Mouse (Mus musculus) limb, embryonic 12.5 days (tissue): ENCODE measurements around the gene Ankk1. TPM values are rescaled to one million over a fixed set of nuclear protein-coding genes. Genes with fewer than 3 reads are reported as not detected.

Experiments used
- ATAC-seq: fragments of 200-750 bp; cut with Nextera tagmentation; 2 replicates; pipeline ENCODE4 v1.8.0; 2017; ENCODE audit warnings: low read depth, moderate TSS enrichment; ENCODE audit not compliant: insufficient number of reproducible peaks, insufficient read depth, low FRiP score, low TSS enrichment
- H3K27ac ChIP-seq: fragments of 300-500 bp; sonication (generic); 2 replicates; pipeline ENCODE4 v1.5.1; 2016; ENCODE audit warnings: mild to moderate bottlenecking, moderate library complexity
- H3K27me3 ChIP-seq: fragments of 300-500 bp; sonication (generic); 2 replicates; pipeline ENCODE4 v1.6.1; 2016; ENCODE audit warnings: mild to moderate bottlenecking, moderate library complexity
- H3K36me3 ChIP-seq: fragments of 300-500 bp; sonication (generic); 2 replicates; pipeline ENCODE4 v1.6.1; 2016; ENCODE audit warnings: mild to moderate bottlenecking, moderate library complexity
- H3K4me1 ChIP-seq: fragments of 300-500 bp; sonication (generic); replicated peaks from 2 replicates; pipeline ENCODE4 v1.6.1; 2016
- H3K4me2 ChIP-seq: fragments of 300-500 bp; sonication (generic); 2 replicates; pipeline ENCODE4 v1.6.1; 2016; ENCODE audit warnings: mild to moderate bottlenecking, moderate library complexity
- H3K4me3 ChIP-seq: fragments of 300-500 bp; sonication (generic); replicated peaks from 2 replicates; pipeline ENCODE4 v1.5.1; 2016; ENCODE audit warnings: mild to moderate bottlenecking
- H3K9ac ChIP-seq: fragments of 300-500 bp; sonication (generic); replicated peaks from 2 replicates; pipeline ENCODE4 v1.6.1; 2016; ENCODE audit warnings: mild to moderate bottlenecking, moderate library complexity
- H3K9me3 ChIP-seq: fragments of 300-500 bp; sonication (generic); 2 replicates; pipeline ENCODE4 v1.6.1; 2016; ENCODE audit warnings: mild to moderate bottlenecking, moderate library complexity
- WGBS: fragments of 180-500 bp; shearing (Covaris S2); methylation state at CpG from one replicate; pipeline ENCODE4 v1.1.7; 2016; 5-methylcytosine and 5-hydroxymethylcytosine counted together
- polyA plus RNA-seq: library from polyadenylated mRNA; unstranded; fragments of >200 nt; fragmentation: Nextera tagmentation; extraction: Ambion mirVana; gene quantifications from 2 replicates; pipeline ENCODE4 v1.2.1, GENCODE M21; 2016

The Ankk1 gene
- polyA plus RNA-seq = not detected in 2 replicates

DNA sequence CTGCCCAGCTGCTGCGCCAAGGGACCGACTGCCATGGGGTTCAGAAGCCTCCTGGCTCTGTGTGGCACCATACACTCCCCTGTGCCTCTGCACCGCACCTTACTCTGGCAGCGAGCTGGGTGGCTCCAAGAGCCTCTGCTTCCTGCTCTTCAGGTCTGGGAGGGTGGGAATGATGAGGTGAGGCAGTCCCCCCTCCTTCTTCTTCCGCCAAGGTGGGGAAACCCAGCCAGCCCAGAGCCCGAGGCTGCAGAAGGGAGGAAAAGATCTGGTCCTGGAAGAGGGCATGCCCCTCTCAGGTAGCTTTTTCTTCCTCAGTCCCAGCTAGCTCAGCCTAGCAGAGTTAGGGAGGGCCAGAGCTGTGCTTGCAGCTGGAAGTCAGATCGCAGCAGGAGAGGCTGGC, at the start of gene Ankk1:
TSS of gene Ankk1 (minus strand) at position 101 of the 400 bp plus-strand sequence.
- no peaks in the 10 kb centered on the region for H3K9me3 ChIP-seq
- H3K27ac ChIP-seq = no peak within 1 kb of the TSS
- peaks cover 6% of the 10 kb centered on the region; the same call in 1 of the 2 replicates for H3K4me1 ChIP-seq
- no peak within 1 kb of the TSS for H3K4me2 ChIP-seq
- no peaks in the 10 kb centered on the region for H3K36me3 ChIP-seq
- no peak for ATAC-seq
- no peak within 1 kb of the TSS for H3K4me3 ChIP-seq
- no peak within 1 kb of the TSS for H3K9ac ChIP-seq
- WGBS = 76% methylated on average over 7 of the region's 7 CpGs
- H3K27me3 ChIP-seq = no peaks in the 10 kb centered on the region

DNA sequence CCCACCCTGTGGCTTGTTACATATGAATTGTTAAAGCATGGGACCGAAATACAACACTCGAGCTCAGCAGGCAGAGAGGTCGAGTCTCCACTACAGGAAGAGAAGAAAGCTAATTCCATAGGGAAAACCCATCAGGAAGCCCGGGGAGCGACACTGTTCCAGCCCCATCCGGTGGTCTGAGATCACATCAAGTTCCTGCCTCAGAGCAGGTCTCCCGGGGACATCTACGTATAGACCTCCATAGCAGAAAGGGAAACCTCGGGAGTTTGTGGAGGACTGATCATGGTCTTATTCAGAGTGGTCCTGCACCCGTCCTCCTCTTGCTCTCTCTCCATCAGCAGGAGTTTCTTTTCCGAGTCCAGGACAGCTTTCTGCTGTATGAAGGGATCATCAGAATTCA, 45.3 kb upstream of the Ankk1 start:
- H3K36me3 ChIP-seq = no peaks in the 10 kb centered on the region
- ATAC-seq = no peak
- no peaks in the 10 kb centered on the region for H3K4me1 ChIP-seq
- H3K9ac ChIP-seq = no peak overlapping the region
- no peak overlapping the region for H3K27ac ChIP-seq
- WGBS = 66% methylated on average over 11 of the region's 11 CpGs
- no peak overlapping the region for H3K4me2 ChIP-seq
- no peaks in the 10 kb centered on the region for H3K27me3 ChIP-seq
- H3K4me3 ChIP-seq = no peak overlapping the region
- 0 out of 2 replicates have a peak, but pooled peaks cover 3% of the 10 kb centered on the region for H3K9me3 ChIP-seq

DNA sequence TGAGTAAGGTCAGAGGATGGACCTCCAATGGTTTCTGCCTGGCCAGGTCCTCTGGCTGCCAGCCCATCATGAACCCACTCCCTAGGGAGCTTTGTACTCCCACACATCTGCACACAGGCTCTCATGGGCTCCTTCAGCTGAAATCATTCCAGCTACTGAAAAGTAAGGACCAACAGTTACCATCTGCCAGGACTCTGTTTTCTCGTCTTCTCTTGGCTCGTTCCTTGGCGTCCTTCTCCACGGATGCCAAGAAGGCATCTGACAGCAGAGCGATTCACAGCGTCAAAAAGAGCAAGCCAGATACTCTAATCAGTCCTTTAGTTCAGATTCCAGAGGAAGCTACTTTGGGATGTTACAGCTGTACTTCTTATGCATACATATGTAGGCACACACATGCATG, 44.1 kb upstream of the Ankk1 start:
- H3K36me3 ChIP-seq = no peaks in the 10 kb centered on the region
- ATAC-seq = no peak
- H3K27me3 ChIP-seq = no peaks in the 10 kb centered on the region
- WGBS = 89% methylated on average over 6 of the region's 6 CpGs
- H3K9ac ChIP-seq = no peak overlapping the region
- no peaks in the 10 kb centered on the region for H3K9me3 ChIP-seq
- H3K4me2 ChIP-seq = no peak overlapping the region
- H3K4me3 ChIP-seq = no peak overlapping the region
- no peak overlapping the region for H3K27ac ChIP-seq
- H3K4me1 ChIP-seq = no peaks in the 10 kb centered on the region

DNA sequence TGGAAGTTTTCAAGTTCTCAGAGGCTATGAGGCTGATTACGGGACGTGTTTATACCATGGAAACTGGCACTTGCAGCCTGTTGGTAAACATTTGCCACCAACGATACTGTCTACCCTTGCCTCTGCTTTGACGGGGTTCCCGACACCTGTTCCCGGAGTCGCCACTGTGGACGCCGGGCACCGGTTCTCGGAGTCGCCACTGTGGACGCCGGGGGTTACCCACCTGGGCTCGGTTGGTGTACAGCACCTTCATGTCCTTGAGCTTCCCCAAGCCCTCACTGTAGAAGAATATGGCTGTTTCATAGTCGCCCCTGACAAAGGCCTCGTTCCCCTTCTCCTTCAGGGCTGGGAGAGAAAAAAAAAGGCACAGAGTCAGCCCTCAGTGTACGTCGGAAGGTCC, 43.2 kb upstream of the Ankk1 start:
- 93% methylated on average over 19 of the region's 19 CpGs for WGBS
- H3K27me3 ChIP-seq = no peaks in the 10 kb centered on the region
- no peak for ATAC-seq

DNA sequence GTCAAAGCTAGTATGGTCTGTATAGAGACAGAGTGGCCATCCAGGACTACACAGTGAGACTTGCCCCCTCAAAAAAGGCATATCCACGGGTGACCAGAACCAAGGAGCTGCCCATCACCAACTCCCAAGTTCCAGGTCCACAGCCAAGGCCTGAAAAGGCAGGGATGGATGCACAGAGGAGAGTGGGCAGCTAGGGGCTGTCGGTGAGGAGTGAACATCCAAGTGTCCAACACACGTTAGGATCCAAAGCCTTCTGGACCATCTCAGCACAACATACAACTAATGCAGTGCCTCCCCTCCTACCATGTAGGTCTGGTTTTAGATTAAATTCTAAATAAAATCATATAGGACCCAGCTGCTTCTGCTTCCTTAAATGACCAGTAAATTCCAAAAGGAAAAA, 29.3 kb upstream of the Ankk1 start:
- no peak for ATAC-seq
- 80% methylated on average over 3 of the region's 3 CpGs for WGBS

More for the DNA sequence above, 43.2 kb upstream of the Ankk1 start:
- Histone ChIP-seq H3K9me3 (no peaks in the 10 kb centered on the region), H3K9ac (no peak overlapping the region), H3K36me3 (no peaks in the 10 kb centered on the region), H3K4me1 (no peaks in the 10 kb centered on the region), H3K27ac (no peak overlapping the region), H3K4me2 (no peak overlapping the region), H3K4me3 (no peak overlapping the region)

DNA sequence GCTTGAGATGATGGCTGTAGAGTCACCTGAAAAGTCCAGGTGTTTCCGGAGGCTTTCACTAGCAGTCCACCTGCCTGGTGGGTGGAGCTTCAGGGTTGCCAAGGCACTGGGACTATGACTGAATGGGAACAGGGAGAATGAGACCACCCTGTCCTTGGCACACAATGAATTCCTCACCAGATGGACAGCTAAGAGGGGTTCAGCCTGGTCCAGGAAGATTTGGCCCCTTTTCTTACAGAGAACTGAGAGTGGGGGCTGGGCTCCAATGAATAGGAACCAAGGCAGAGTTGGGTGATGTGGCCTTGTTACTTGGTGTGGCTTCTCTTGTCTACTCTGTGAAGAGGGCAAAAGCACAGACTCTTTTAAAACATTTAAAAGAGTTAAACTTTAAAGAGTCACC, 25.6 kb upstream of the Ankk1 start:
- H3K4me1 ChIP-seq = no peaks in the 10 kb centered on the region
- no peak overlapping the region for H3K4me2 ChIP-seq
- no peaks in the 10 kb centered on the region for H3K36me3 ChIP-seq
- no peak overlapping the region for H3K9ac ChIP-seq
- no peak overlapping the region for H3K27ac ChIP-seq
- H3K4me3 ChIP-seq = no peak overlapping the region
- ATAC-seq = no peak
- H3K9me3 ChIP-seq = peaks cover 5% of the 10 kb centered on the region; the same call in 1 of the 2 replicates
- H3K27me3 ChIP-seq = 0 out of 2 replicates have a peak, but pooled peaks cover 3% of the 10 kb centered on the region
- 81% methylated on average over 1 of the region's 1 CpGs for WGBS

More for the DNA sequence above, 29.3 kb upstream of the Ankk1 start:
- Histone ChIP-seq H3K4me3 (no peak overlapping the region), H3K36me3 (no peaks in the 10 kb centered on the region), H3K9me3 (peaks cover 5% of the 10 kb centered on the region; the same call in 1 of the 2 replicates), H3K4me1 (no peaks in the 10 kb centered on the region), H3K9ac (no peak overlapping the region), H3K27me3 (no peaks in the 10 kb centered on the region), H3K27ac (no peak overlapping the region), H3K4me2 (no peak overlapping the region)

DNA sequence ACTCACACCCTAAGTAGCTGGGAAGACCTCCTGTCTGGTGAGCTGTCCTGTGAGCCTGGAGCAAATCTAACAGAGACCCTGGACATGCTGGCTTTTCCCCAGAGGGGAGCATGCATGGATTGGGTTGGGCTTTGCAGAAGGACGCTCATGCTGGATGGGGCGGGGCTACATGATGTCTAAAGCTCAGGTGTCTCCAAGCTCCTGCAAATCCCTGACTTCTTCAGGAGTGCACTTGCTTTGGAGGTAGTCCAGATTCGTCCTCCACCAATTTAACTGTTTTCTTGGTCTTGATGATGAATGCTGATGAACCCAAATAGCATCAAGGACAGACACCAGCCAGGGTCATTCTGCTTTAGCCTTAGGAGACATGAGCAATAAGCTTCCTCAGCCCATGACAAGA, 23.7 kb upstream of the Ankk1 start:
- H3K4me3 ChIP-seq = no peak overlapping the region
- no peak overlapping the region for H3K4me2 ChIP-seq
- H3K4me1 ChIP-seq = no peaks in the 10 kb centered on the region
- H3K27me3 ChIP-seq = 0 out of 2 replicates have a peak, but pooled peaks cover 3% of the 10 kb centered on the region
- no peaks in the 10 kb centered on the region for H3K36me3 ChIP-seq
- no peak overlapping the region for H3K9ac ChIP-seq
- 77% methylated on average over 3 of the region's 3 CpGs for WGBS
- ATAC-seq = no peak
- H3K9me3 ChIP-seq = peaks cover 5% of the 10 kb centered on the region; the same call in 1 of the 2 replicates
- no peak overlapping the region for H3K27ac ChIP-seq

DNA sequence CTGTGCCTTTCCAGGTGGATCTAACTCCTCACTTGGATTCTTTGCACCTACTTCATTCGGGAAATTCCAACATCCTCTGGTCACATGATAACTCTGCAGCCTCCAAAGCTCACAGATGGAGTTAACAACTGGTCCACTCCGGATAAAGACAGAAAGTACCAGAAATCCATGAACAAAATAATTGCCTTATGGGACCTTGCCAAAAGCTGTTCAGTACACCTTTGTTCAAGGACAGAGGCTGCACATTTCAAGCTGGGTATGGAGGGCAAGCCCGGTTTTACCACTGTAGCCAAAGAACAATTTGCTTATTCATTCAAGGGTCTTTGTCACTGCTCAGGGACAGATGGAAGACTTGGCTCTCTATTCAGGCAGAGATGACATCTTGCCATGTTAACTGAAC, 15.8 kb upstream of the Ankk1 start:
- WGBS = 79% methylated on average over 3 of the region's 3 CpGs
- Histone ChIP-seq H3K36me3 (no peaks in the 10 kb centered on the region), H3K4me3 (no peak overlapping the region), H3K4me1 (no peaks in the 10 kb centered on the region), H3K9me3 (no peaks in the 10 kb centered on the region), H3K9ac (no peak overlapping the region), H3K4me2 (no peak overlapping the region), H3K27ac (no peak overlapping the region), H3K27me3 (no peaks in the 10 kb centered on the region)
- no peak for ATAC-seq

DNA sequence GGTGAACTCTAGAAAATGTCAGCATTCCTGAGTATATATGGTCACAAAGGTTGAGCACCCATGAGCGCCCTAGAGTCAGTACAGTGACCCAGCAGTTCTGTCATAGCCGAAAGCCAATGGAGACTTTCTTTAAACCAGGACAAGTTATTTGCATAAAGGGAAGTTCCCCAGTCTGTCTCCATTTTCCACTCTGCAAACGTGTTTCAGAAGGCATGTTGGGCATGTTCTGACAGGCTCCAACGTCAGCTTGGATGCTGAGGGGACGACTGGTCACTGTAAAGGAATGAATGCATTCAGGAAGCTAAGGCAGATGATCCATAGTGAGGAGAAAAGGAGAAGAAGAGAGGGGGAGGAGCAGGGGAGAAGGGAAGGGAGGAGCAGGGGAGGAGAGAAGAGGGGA, 657 bp upstream of the Ankk1 start:
- Histone ChIP-seq H3K4me3 (no peak overlapping the region), H3K27ac (no peak overlapping the region), H3K9me3 (no peaks in the 10 kb centered on the region), H3K36me3 (no peaks in the 10 kb centered on the region), H3K27me3 (no peaks in the 10 kb centered on the region), H3K4me1 (peaks cover 6% of the 10 kb centered on the region; the same call in 1 of the 2 replicates), H3K9ac (no peak overlapping the region), H3K4me2 (no peak overlapping the region)
- ATAC-seq = no peak
- 70% methylated on average over 5 of the region's 5 CpGs for WGBS

DNA sequence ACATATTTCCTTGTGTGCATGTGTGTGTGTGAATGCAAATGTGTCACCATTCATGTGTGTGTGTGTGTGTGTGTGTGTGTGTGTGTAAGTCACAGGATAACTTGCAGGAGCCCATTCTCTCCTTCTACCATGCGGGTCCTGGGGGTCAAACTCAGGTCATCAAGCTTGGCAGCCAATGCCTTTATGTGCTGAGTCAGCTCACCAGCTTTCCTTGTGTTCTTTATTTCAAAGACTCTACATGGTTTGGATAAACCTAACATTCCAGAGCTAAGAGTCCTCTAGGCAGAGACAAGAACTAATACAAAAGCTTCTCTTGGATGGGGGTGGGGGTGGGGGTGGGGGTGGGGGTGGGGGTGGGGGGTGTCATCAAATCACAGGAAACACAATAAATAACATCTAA, 1.2 kb downstream of the Ankk1 start:
- WGBS = 60% methylated on average over 1 of the region's 1 CpGs
- no peak for ATAC-seq
- Histone ChIP-seq H3K27ac (no peak overlapping the region), H3K4me1 (peaks cover 6% of the 10 kb centered on the region; the same call in 1 of the 2 replicates), H3K36me3 (no peaks in the 10 kb centered on the region), H3K9ac (no peak overlapping the region), H3K27me3 (no peaks in the 10 kb centered on the region), H3K9me3 (no peaks in the 10 kb centered on the region), H3K4me2 (no peak overlapping the region), H3K4me3 (no peak overlapping the region)

DNA sequence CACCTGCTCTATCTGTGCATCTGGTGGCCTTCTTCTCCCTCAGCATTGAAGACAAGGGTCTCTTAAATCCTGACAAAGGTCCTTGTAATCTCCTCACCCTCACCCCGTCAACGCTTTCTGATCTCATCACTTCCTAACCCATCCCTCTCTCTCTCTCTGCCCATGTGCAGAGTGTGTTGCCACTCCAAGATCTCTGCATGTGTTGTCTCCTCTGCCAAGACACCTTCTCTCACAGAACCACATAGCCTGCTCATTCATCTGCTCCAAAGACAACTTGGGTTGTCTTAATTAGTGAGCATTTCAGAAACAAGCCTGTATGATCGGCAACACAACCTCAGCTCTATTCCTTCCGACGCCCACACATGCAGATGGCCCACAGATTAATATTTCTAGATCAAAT, 3.0 kb downstream of the Ankk1 start:
- WGBS = 94% methylated on average over 5 of the region's 5 CpGs
- no peak overlapping the region for H3K9ac ChIP-seq
- H3K9me3 ChIP-seq = no peaks in the 10 kb centered on the region
- no peaks in the 10 kb centered on the region for H3K27me3 ChIP-seq
- H3K36me3 ChIP-seq = no peaks in the 10 kb centered on the region
- peaks cover under 1% of the 10 kb centered on the region; the same call in 1 of the 2 replicates for H3K4me1 ChIP-seq
- H3K4me3 ChIP-seq = no peak overlapping the region
- ATAC-seq = no peak
- no peak overlapping the region for H3K27ac ChIP-seq
- H3K4me2 ChIP-seq = no peak overlapping the region

DNA sequence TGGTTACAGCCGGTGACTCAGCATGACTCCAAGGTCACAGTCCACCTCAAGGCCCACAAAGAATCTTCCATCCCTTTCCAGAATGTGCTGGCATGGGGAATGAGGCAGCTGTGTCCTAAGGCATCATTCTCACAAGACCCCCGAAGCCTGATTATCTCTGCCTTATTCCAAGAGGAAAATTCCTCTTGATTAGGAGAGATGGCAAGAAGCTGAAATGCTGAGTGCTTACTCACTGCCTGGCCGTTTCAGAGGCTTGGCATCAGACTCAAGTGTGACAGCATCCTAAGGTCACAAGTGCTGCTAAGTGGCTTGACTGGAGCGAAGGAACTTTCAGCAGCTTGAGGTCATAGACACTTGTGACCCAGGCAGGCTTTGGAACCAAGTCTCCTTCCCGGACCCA, 16.2 kb downstream of the Ankk1 start:
- Histone ChIP-seq H3K9ac (no peak overlapping the region), H3K27me3 (no peaks in the 10 kb centered on the region), H3K36me3 (no peaks in the 10 kb centered on the region), H3K4me2 (no peak overlapping the region), H3K4me3 (no peak overlapping the region), H3K27ac (no peak overlapping the region), H3K4me1 (no peaks in the 10 kb centered on the region), H3K9me3 (no peaks in the 10 kb centered on the region)
- WGBS = 86% methylated on average over 5 of the region's 5 CpGs
- no peak for ATAC-seq
